Mouse (Mus musculus) lung, adult 2 months (tissue): ENCODE results near the gene Cox7a1. TPM values are rescaled to one million over a fixed set of nuclear protein-coding genes. Genes with fewer than 3 reads are reported as not detected.
"Not testable (repeated sequence)": the region's sequence is repeated elsewhere in the genome, so short reads cannot be mapped to it uniquely, and the experiment has no call there.

Experiments
- DNase-seq: peaks from one replicate; pipeline ENCODE4 v3.0.0; 2022
- H3K4me1 ChIP-seq: fragments of 200-500 bp; 2 replicates; pipeline ENCODE4 v1.6.1; 2011; ENCODE audit warnings: low read length; ENCODE audit not compliant: control insufficient read depth, insufficient read depth
- H3K4me3 ChIP-seq: fragments of 200-500 bp; replicated peaks from 2 replicates; pipeline ENCODE3; 2011; ENCODE audit warnings: low read depth, mild to moderate bottlenecking, control low read depth, low read length; ENCODE audit errors: extremely low read depth
- CTCF ChIP-seq: fragments of 200-500 bp; IDR thresholded peaks from 2 replicates; pipeline ENCODE4 v1.5.1; 2011; ENCODE audit warnings: mild to moderate bottlenecking, low read length, control low read depth; ENCODE audit not compliant: insufficient read depth
- POLR2A ChIP-seq: fragments of 200-500 bp; IDR thresholded peaks from 2 replicates; pipeline ENCODE4 v1.6.1; 2011; ENCODE audit warnings: low read depth, mild to moderate bottlenecking, control low read depth, low read length, borderline replicate concordance; ENCODE audit errors: extremely low read depth
- WGBS: fragments of 180-500 bp; shearing (Covaris S2); methylation state at CpG from one replicate; pipeline ENCODE4 v1.1.7; 2018; 5-methylcytosine and 5-hydroxymethylcytosine counted together
- polyA plus RNA-seq: library from polyadenylated mRNA; depleted of rRNA; stranded (reverse); fragments of >200 nt; gene quantifications from 2 replicates; pipeline ENCODE4 v1.2.3, GENCODE M21; 2012

The Cox7a1 gene
- polyA plus RNA-seq, 1 experiment, result 42.3 TPM

DNA sequence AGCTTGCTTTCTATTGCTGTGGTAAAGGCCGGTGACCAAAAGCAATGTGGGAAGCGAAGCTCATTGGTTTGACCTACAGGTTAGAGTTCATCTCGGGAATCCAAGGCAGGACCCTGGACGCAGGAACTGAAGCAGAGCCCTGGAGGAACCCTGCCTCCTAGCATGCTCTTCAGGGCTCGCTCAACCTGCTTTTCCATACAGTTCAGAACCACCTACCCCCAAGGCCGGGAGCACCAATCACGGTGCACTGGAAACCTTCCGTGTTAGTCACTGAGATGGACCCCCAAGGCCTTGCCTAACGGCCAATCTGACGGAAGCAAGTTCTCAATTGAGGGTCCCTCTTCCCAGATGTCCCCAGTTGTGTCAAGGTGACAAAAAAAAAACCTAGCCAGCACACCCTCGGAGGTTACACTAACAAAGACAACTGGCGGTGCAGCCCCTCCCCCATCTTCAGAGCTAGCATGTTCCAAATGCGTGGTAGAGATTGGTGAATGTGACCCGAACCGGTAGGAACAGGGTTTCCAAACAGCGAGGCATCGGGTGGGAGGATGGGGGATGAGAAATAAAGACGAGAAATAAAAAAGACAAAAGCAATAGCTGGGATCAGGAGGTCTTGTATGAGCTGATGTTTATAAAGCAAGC, 15.7 kb downstream of the Cox7a1 start:
- Histone ChIP-seq H3K4me1 (no peaks in the 10 kb centered on the region), H3K4me3 (no peak overlapping the region)
- WGBS, result 75% methylated on average over 18 of the region's 18 CpGs
- TF ChIP-seq POLR2A (no peak), CTCF (no peak)
- no peak for DNase-seq

DNA sequence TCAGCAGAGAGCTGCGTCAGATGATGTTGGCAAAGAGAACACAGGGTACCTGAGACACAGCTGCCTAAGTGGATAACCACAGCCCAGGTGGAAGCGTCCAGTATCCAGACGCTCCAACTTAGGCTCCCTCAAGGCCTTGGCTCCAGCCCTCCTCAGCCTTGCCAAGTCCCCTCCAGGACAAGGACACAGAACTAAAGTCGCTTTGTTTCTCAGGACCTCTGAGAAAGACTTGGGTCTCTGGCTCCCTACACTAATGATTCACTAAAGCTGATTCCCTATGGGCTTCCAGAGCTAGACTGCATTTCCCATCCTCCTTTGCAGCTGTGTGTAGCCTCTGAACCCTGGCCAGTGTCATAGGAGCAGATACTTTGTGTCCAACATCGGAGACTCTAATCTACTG, 16.3 kb downstream of the Cox7a1 start:
- WGBS, result 77% methylated on average over 5 of the region's 5 CpGs
- Histone ChIP-seq H3K4me1 (no peaks in the 10 kb centered on the region), H3K4me3 (no peak overlapping the region)
- TF ChIP-seq CTCF, result no peak
- no peak for TF ChIP-seq POLR2A
- no peak for DNase-seq

DNA sequence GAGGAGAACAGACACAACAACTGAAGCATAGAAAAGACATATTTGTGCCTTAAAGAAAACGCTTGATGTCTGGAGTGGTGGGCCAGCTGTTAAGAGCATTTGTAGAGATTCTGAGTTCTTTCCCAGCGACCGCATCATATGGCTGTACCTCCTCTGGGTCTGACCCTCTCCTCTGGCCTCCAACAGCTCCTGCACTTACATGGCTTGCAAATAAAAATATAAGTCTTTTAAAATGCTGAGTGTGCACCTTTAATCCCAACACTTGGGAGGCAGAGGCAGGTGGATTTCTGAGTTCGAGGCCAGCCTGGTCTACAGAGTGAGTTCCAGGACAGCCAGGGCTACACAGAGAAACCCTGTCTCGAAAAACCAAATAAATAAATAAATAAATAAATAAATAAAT, 16.7 kb downstream of the Cox7a1 start:
- H3K4me3 ChIP-seq, H3K4me1 ChIP-seq, DNase-seq: not testable (repeated sequence)
- 90% methylated on average over 5 of the region's 5 CpGs for WGBS

DNA sequence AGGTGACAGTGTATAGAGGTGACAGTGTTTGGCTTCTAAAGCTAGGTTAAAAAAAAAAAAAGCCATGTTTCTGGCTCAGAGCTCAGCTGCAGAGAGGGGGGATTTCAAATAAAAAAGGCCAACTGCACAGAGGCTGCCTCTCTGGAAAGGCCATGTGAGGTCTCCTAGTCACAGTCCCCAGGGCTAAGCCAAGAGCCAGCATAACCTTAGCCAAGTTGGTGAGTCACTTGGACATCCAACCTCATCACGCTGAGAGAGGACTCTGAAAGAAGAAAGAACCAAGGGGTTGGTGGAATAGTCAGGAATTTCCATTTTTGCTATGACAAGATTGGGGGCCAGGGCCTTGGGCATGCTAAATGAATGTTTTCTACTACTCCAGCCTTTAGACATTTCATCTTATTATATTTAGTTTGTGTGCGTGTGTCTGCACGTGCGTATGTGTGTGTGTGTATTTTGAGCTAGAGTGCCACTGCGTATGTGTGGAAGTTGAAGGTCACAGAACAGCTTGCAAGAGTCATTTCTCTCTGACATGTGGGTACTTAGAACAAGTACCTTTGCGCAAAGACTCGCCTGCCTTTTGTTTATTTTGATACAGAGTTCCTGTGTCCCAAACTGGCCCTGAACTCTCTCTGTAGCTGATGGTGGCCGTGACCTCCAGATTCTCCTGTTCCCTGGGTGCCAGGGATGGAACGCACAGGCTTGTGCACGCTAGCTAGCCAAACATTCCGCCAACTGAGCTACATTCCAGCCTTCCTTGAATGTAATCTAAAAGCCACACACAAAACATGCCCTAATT, 19.1 kb downstream of the Cox7a1 start:
- no peak for DNase-seq
- 40% methylated on average over 11 of the region's 11 CpGs for WGBS
- no peak overlapping the region for H3K4me3 ChIP-seq
- TF ChIP-seq CTCF (no peak), POLR2A (no peak)
- no peaks in the 10 kb centered on the region for H3K4me1 ChIP-seq

DNA sequence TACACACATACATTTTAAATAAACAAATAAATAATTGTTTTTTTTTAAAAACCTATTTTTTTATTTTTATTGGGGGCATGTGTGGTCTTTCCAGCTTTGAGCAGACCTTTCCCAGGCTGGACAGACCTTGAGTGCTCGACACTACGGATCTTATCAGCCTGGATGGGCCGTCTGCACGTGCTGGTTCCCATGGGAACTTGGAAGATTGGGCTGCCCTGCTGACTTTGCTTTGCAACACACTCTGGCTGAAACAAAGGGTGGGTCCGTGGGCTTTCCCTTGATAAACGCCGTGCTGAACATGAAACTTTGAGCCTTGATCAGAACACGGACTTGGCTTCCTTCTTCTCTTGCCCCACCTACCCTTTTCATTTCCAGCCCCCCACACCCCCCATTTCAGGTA, 20.4 kb downstream of the Cox7a1 start:
- Histone ChIP-seq H3K4me1 (no peaks in the 10 kb centered on the region), H3K4me3 (no peak overlapping the region)
- 22% methylated on average over 8 of the region's 8 CpGs for WGBS
- DNase-seq, result no peak
- no peak for TF ChIP-seq CTCF

DNA sequence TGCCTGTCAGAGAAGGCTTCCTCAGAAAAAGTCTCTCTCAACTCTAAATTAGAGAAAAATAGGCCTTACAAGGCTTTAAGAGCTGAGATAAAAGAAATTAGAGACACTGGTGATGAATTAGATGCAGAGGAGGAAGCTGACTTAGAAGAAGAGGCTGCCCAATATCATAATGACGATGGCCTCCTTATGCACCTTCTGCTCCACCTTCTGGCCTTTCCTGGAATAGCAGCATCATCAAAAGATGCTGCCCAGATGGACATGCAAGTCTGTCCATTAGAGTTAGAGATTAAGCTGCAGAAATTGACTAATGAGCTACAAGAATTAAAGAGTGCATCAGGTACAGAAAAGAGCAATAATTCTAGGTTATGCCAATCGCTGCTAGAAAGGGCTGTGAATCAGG, 21.4 kb downstream of the Cox7a1 start:
- WGBS, result 2% methylated on average over 2 of the region's 2 CpGs
- TF ChIP-seq POLR2A (no peak), CTCF (peak; percentile 70)
- Histone ChIP-seq H3K4me1 (no peaks in the 10 kb centered on the region), H3K4me3 (no peak overlapping the region)
- peak; percentile 55 for DNase-seq

DNA sequence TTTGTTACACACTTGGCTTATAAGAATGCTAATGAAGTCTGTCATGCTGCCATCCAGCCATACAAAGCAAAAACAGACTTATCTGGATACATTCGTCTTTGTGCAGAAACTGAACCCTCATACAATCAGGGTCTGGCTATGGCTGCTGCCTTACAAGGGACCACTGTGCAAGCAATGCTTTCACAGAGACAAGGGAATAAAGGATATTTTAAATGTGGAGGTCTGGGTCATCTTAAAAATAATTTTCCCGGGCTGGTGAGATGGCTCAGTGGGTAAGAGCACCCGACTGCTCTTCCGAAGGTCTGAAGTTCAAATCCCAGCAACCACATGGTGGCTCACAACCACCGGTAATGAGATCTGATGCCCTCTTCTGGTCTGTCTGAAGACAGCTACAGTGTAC, 22.4 kb downstream of the Cox7a1 start:
- 47% methylated on average over 5 of the region's 5 CpGs for WGBS
- not testable (repeated sequence) for DNase-seq, H3K4me1 ChIP-seq, H3K4me3 ChIP-seq

DNA sequence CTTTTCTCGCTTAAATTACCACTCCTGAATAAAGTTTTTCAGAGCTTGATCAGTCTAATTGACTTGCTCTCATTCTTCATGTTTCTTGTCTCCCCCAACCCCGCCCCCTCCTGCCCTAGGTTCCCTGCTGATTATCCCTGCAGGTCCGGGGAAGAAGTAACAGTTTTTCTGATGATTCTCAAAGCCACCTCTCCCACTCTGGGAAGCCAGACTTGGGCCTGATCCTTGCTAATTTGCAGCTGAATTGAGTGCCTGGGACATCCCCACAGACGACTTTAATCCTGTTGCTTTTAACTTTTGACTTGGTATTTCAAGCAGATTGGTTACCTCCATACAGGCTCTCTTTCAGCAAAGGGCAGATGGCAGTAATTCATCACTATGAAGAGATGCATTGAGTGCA, 27.1 kb downstream of the Cox7a1 start:
- 31% methylated on average over 4 of the region's 4 CpGs for WGBS
- no peak for DNase-seq
- Histone ChIP-seq H3K4me1 (no peaks in the 10 kb centered on the region), H3K4me3 (no peak overlapping the region)
- no peak for TF ChIP-seq POLR2A
- no peak for TF ChIP-seq CTCF

DNA sequence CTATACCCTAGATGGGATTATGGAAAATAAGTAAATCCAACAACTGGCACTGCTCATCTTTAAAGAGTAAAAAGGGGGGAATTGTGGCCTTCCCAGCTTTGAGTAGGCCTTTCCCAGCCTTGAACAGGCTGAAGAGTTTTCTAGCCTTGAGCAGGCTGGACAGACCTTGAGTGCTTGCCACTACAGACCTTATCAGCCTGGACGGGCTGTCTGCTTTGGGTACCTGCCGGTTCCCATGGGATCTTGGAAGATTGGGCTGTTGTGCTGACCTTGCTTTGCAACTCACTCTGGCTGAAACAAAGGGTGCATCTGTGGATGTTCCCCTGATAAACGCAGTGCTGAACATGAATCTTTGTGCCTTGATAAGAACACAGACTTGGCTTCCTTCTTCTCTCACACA, 29.9 kb downstream of the Cox7a1 start:
- Histone ChIP-seq H3K4me1 (0 out of 2 replicates have a peak, but pooled peaks cover 3% of the 10 kb centered on the region), H3K4me3 (no peak overlapping the region)
- TF ChIP-seq CTCF (no peak), POLR2A (no peak)
- no peak for DNase-seq
- 65% methylated on average over 3 of the region's 3 CpGs for WGBS

DNA sequence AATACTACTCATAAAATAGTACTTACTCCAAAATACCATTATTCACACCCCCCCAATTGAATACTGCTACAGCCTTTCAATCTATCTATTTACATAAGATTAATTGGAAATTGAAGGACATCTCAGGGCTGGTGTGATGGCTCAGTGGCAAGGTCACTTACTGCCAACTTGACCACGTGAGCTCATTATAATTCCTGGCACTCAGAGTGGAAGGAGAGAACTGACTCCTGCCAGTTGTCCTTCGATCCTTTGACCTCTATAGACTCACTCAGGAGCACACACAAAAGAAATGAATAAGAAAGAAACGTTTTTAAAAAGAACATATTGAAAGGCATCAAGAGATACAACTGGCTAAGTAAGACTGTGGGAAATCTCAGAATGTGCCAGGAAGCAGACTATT, 31.9 kb downstream of the Cox7a1 start:
- 86% methylated on average over 3 of the region's 3 CpGs for WGBS

DNA sequence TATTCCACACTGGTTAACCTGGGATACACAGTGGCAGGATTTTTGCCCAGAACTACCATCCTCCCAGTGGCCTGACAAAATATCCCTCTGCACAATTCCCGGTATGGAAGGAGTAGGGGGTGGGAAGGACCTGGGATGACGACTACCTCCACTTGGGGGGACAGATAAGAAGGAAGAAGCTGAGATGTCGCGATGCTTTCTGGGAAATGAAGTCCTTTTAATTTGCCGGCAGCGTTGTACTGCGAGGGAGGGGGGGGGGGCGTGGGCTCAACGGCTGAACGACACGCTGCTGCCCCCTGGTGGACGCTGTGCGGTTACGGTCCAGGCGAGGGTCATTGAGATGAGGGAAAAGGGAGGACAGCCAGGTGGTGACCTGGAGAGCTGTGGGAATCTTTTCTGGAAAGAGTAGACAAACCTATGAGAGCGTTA, 32.8 kb downstream of the Cox7a1 start:
- WGBS, result 0% methylated on average over 15 of the region's 16 CpGs
- peak overlapping the region; percentile 48 for H3K4me3 ChIP-seq
- TF ChIP-seq CTCF (peak; percentile 71), POLR2A (no peak)
- DNase-seq, result peak; percentile 69
- 0 out of 2 replicates have a peak, but pooled peaks cover 3% of the 10 kb centered on the region for H3K4me1 ChIP-seq

More for the DNA sequence above, 31.9 kb downstream of the Cox7a1 start:
- no peak overlapping the region for H3K4me3 ChIP-seq
- TF ChIP-seq POLR2A, result no peak
- no peak for TF ChIP-seq CTCF
- DNase-seq, result no peak
- 0 out of 2 replicates have a peak, but pooled peaks cover 3% of the 10 kb centered on the region for H3K4me1 ChIP-seq
